Mouse (Mus musculus): ENCODE data around the gene Gm10377.
"Not testable (repeated sequence)": the region's sequence is repeated elsewhere in the genome, so short reads cannot be mapped to it uniquely, and the experiment has no call there.

DNA sequence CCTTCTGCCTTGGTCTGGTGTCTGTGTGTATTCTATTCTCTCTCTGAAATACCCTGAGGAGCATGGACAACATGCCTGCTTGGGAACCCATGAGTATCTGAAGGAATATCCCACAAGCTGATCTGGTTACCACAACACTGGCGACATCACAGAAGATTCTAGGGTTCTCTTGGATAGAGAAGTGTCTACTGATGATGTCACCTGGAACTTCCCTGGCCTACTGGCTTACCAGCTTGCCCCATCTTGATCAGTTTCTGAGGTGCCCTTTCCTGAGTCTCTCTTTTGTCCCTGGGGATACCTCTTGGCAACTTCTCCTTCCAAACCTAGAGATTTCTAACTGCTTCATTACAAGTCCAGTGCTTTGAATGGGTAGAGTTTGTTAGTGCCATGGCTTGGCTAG is 29.1 kb downstream of the Gm10377 start, which contains the start of gene Gm3015:
- not testable (repeated sequence) for TF ChIP-seq GATA1, TAL1 (IDR thresholded peaks at IDR 0.05; ENCODE audit: low read length)
